Mouse (Mus musculus): ENCODE results near the gene Slc6a16.
"Not testable (repeated sequence)": the region's sequence is repeated elsewhere in the genome, so short reads cannot be mapped to it uniquely, and the experiment has no call there.

Slc6a16 gene

GRCm38 (mm10) chr7:45253806-45254205, 12.9 kb downstream of the Slc6a16 start:
- in situ Hi-C loops (cut with MboI): no loop called here

- in situ Hi-C loops (cut with MboI): not testable (repeated sequence)
Observed at GRCm38 (mm10) chr7:45255822-45256221, 14.9 kb downstream of the Slc6a16 start.

- in situ Hi-C loops (cut with MboI): no loop called here
Observed at GRCm38 (mm10) chr7:45257063-45257840, 16.4 kb downstream of the Slc6a16 start.

GRCm38 (mm10) chr7:45259281-45259680, 18.4 kb downstream of the Slc6a16 start:
- in situ Hi-C loops (cut with MboI): no loop called here

GRCm38 (mm10) chr7:45262266-45262665, 21.4 kb downstream of the Slc6a16 start:
- in situ Hi-C loops (cut with MboI): no loop called here

- in situ Hi-C loops (cut with MboI): no loop called here
Observed at GRCm38 (mm10) chr7:45263006-45263607, 22.2 kb downstream of the Slc6a16 start.

- in situ Hi-C loops (cut with MboI): no loop called here
Observed at GRCm38 (mm10) chr7:45264348-45264747, 23.5 kb downstream of the Slc6a16 start.

- in situ Hi-C loops (cut with MboI): no loop called here
Observed at GRCm38 (mm10) chr7:45265518-45265917, 24.6 kb downstream of the Slc6a16 start.

- in situ Hi-C loops (cut with MboI): no loop called here
Observed at GRCm38 (mm10) chr7:45272786-45273412, 32.0 kb downstream of the Slc6a16 start.

GRCm38 (mm10) chr7:45273672-45274071, 32.8 kb downstream of the Slc6a16 start:
- in situ Hi-C loops (cut with MboI): no loop called here

GRCm38 (mm10) chr7:45277136-45277760, 36.4 kb downstream of the Slc6a16 start, which contains the start of gene Slc6a21:
Gene Slc6a21 (plus strand): TSS chr7:45277513.
- in situ Hi-C loops (cut with MboI): no loop called here

- in situ Hi-C loops (cut with MboI): no loop called here
Observed at GRCm38 (mm10) chr7:45286486-45286885, 45.6 kb downstream of the Slc6a16 start.

GRCm38 (mm10) chr7:45296626-45297025, 55.7 kb downstream of the Slc6a16 start:
- in situ Hi-C loops (cut with MboI): no loop called here

- in situ Hi-C loops (cut with MboI): no loop called here
Observed at GRCm38 (mm10) chr7:45297563-45297962, 56.7 kb downstream of the Slc6a16 start.

GRCm38 (mm10) chr7:45299752-45300151, 58.9 kb downstream of the Slc6a16 start:
- in situ Hi-C loops (cut with MboI): no loop called here

- in situ Hi-C loops (cut with MboI): no loop called here
Observed at GRCm38 (mm10) chr7:45300270-45300669, 59.4 kb downstream of the Slc6a16 start.

GRCm38 (mm10) chr7:45302626-45303025, 61.7 kb downstream of the Slc6a16 start:
- in situ Hi-C loops (cut with MboI): no loop called here

GRCm38 (mm10) chr7:45304869-45305268, 64.0 kb downstream of the Slc6a16 start:
- in situ Hi-C loops (cut with MboI): no loop called here

- in situ Hi-C loops (cut with MboI): no loop called here
Observed at GRCm38 (mm10) chr7:45305275-45305674, 64.4 kb downstream of the Slc6a16 start.

GRCm38 (mm10) chr7:45308551-45309240, 67.8 kb downstream of the Slc6a16 start:
- in situ Hi-C loops (cut with MboI): no loop called here

- in situ Hi-C loops (cut with MboI): no loop called here
Observed at GRCm38 (mm10) chr7:45309455-45309854, 68.6 kb downstream of the Slc6a16 start.

GRCm38 (mm10) chr7:45312023-45312422, 71.1 kb downstream of the Slc6a16 start:
- in situ Hi-C loops (cut with MboI): no loop called here
